Mouse (Mus musculus) lung, embryonic 14.5 days (tissue): ENCODE measurements around the gene Mfrp. TPM values are rescaled to one million over a fixed set of nuclear protein-coding genes. Genes with fewer than 3 reads are reported as not detected.
A peak's percentile ranks its signal among the peaks of the same experiment; 100 is the strongest.

Experiments
- ATAC-seq: fragments of 200-750 bp; cut with Nextera tagmentation; 2 replicates; pipeline ENCODE4 v1.8.0; 2017; ENCODE audit warnings: mild to moderate bottlenecking, moderate TSS enrichment, moderate library complexity; ENCODE audit not compliant: insufficient read depth
- DNase-seq: peaks from one replicate; pipeline ENCODE4 v3.0.0-alpha.2; 2015
- H3K27ac ChIP-seq: fragments of 300-500 bp; sonication (generic); 2 replicates; pipeline ENCODE4 v1.5.1; 2014; ENCODE audit warnings: low read depth, mild to moderate bottlenecking, moderate library complexity
- H3K27me3 ChIP-seq: fragments of 300-500 bp; sonication (generic); 2 replicates; pipeline ENCODE4 v1.6.1; 2014; ENCODE audit warnings: low read length, control low read depth; ENCODE audit not compliant: insufficient read depth
- H3K36me3 ChIP-seq: fragments of 300-500 bp; sonication (generic); 2 replicates; pipeline ENCODE4 v1.6.1; 2014; ENCODE audit warnings: control low read depth; ENCODE audit not compliant: insufficient read depth
- H3K4me1 ChIP-seq: fragments of 300-500 bp; sonication (generic); 2 replicates; pipeline ENCODE4 v1.6.1; 2014; ENCODE audit warnings: antibody characterized with exemption, control low read depth; ENCODE audit not compliant: insufficient read depth
- H3K4me2 ChIP-seq: fragments of 300-500 bp; sonication (generic); 2 replicates; pipeline ENCODE4 v1.6.1; 2014; ENCODE audit warnings: mild to moderate bottlenecking
- H3K4me3 ChIP-seq: fragments of 300-500 bp; sonication (generic); 2 replicates; pipeline ENCODE4 v1.5.1; 2014; ENCODE audit warnings: low read depth, low read length
- H3K9ac ChIP-seq: fragments of 300-500 bp; sonication (generic); 2 replicates; pipeline ENCODE4 v1.6.1; 2014
- H3K9me3 ChIP-seq: fragments of 300-500 bp; sonication (generic); 2 replicates; pipeline ENCODE4 v1.6.1; 2016; ENCODE audit warnings: low read depth, low read length, control low read depth
- CTCF ChIP-seq: IDR thresholded peaks from 2 replicates; pipeline ENCODE4 v1.5.1; 2016; ENCODE audit warnings: antibody characterized with exemption, low read depth
- WGBS: fragments of 180-500 bp; shearing (Covaris S2); extraction: QIAGEN DNeasy Blood & Tissue Kit; methylation state at CpG from one replicate; pipeline ENCODE4 v1.1.7; 2014; 5-methylcytosine and 5-hydroxymethylcytosine counted together
- polyA plus RNA-seq: library from polyadenylated mRNA; unstranded; fragments of >200 nt; fragmentation: Nextera tagmentation; extraction: Ambion mirVana; gene quantifications from 2 replicates; pipeline ENCODE4 v1.2.1, GENCODE M21; 2014

Mfrp gene
- polyA plus RNA-seq, 1 experiment from 2014 or later, result 0.07 TPM

DNA sequence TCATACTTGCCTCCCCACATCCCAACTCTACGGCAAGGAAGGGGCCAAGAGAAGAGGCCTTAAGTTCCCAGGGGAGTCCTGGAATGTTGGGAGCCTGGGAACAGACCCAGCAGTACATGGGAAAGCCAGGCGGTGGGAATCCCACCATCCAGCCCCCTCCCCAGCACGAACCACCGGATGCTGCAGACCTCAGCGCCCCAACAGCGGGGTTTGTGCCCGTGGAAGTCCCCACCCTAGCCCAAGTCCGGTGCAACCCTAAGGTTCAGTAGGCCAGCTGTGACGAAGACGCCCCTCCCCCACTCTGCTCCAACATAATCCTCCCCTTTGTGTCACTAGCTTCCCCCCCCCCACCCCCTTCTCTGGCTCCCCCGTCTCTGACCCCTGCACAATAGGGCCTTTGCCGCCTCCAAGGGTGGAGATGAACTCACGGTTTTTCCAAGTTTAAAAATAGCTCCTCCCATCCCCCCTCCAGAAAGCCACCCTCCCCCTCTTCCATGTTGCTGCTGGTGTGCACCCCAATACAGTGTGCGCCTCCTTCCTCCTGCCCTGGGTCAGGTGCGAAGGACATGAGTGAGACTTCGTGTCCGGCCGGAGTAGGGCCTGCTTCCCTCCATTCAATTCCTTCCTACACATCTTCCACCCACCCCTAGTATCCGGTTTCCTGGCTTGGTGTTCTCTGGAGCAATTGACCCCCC is 29.2 kb downstream of the Mfrp start:
- 0 out of 2 replicates have a peak overlapping the region, but pooled peaks have one; percentile 61 for H3K9ac ChIP-seq
- WGBS, result 19% methylated on average over 19 of the region's 19 CpGs
- peaks cover 8% of the 10 kb centered on the region for H3K27me3 ChIP-seq
- peaks cover 18% of the 10 kb centered on the region for H3K4me1 ChIP-seq
- TF ChIP-seq CTCF, result no peak
- DNase-seq (peak; percentile 65), ATAC-seq (peak; percentile 41)
- peak overlapping the region; percentile 39 for H3K4me3 ChIP-seq
- H3K27ac ChIP-seq, result peak overlapping the region; percentile 92
- H3K36me3 ChIP-seq, result no peaks in the 10 kb centered on the region
- H3K4me2 ChIP-seq, result peak overlapping the region; percentile 83
- no peaks in the 10 kb centered on the region for H3K9me3 ChIP-seq

DNA sequence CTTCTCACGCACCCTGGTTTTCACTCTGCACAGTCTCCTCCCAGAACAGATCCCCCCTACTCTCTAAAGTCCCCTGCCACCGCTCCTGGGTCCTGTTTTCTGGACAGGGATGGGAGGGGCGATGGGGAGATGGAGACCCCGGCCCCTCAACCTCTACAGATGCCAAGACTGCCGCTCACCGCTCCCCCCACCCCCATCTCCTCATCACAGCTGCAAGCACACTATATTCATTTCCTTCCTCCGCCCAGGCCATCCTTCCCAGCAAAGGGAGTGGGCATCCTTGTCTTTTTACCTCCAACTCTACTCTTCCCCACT is 29.7 kb downstream of the Mfrp start:
- H3K4me1 ChIP-seq, result peaks cover 22% of the 10 kb centered on the region
- H3K27ac ChIP-seq, result peak overlapping the region; percentile 92; the same call in 1 of the 2 replicates
- ATAC-seq (no peak), DNase-seq (no peak)
- H3K4me2 ChIP-seq, result peak overlapping the region; percentile 83
- 39% methylated on average over 7 of the region's 7 CpGs for WGBS
- no peaks in the 10 kb centered on the region for H3K36me3 ChIP-seq
- H3K9me3 ChIP-seq, result no peaks in the 10 kb centered on the region
- H3K4me3 ChIP-seq, result 0 out of 2 replicates have a peak overlapping the region, but pooled peaks have one; percentile 3
- peaks cover 8% of the 10 kb centered on the region for H3K27me3 ChIP-seq
- no peak for TF ChIP-seq CTCF
- H3K9ac ChIP-seq, result no peak overlapping the region; the same call in 1 of the 2 replicates

DNA sequence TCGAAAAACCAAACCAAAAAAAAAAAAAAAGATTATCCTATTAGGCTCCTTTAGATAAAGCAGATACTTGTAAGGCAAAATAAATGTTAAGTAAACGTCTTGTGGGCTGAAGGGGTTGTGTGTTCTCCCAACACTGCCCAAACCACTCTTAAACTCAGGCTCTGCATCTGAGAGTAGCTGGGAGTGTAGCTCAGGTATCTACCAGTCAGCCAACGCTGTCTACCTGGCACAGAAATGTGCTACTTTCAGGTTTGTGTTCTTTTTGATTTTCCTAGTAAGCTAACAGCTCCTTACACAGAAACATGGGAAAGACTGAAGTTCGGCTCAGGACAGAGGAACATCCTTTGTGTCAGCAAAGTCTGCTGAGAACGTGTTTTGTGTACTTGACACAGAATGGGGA is 30.7 kb downstream of the Mfrp start:
- 47% methylated on average over 5 of the region's 5 CpGs for WGBS
- Histone ChIP-seq H3K36me3 (peaks cover 7% of the 10 kb centered on the region), H3K4me2 (peak overlapping the region; percentile 89; the same call in 1 of the 2 replicates), H3K4me1 (peaks cover 20% of the 10 kb centered on the region), H3K27me3 (peaks cover 8% of the 10 kb centered on the region), H3K9me3 (no peaks in the 10 kb centered on the region), H3K27ac (peak overlapping the region; percentile 40; the same call in 1 of the 2 replicates), H3K4me3 (no peak overlapping the region), H3K9ac (no peak overlapping the region)
- no peak for TF ChIP-seq CTCF
- DNase-seq (no peak), ATAC-seq (no peak)

DNA sequence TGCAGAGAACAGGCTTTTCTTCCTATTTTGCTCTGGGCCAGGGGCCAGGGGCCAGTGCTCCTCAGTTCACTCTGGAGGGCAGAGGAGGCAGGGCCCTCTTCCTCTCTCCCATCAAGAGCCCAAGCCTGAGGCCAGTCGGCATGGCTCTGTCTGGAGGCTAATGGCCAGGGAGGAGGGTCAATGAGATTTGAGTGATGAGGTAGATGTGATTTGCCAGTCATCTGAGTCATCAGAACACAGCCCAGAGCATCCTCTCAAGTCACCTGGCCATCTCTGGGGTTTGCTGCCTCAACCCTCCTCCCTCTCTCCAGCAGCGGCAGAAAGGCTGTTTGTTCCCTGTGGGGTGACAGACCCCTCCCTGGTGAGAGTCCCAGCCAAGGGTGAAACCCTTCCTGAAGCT is 31.8 kb downstream of the Mfrp start:
- H3K4me1 ChIP-seq, result peaks cover 20% of the 10 kb centered on the region
- no peak for ATAC-seq
- H3K9ac ChIP-seq, result peak overlapping the region; percentile 2; the same call in 1 of the 2 replicates

DNA sequence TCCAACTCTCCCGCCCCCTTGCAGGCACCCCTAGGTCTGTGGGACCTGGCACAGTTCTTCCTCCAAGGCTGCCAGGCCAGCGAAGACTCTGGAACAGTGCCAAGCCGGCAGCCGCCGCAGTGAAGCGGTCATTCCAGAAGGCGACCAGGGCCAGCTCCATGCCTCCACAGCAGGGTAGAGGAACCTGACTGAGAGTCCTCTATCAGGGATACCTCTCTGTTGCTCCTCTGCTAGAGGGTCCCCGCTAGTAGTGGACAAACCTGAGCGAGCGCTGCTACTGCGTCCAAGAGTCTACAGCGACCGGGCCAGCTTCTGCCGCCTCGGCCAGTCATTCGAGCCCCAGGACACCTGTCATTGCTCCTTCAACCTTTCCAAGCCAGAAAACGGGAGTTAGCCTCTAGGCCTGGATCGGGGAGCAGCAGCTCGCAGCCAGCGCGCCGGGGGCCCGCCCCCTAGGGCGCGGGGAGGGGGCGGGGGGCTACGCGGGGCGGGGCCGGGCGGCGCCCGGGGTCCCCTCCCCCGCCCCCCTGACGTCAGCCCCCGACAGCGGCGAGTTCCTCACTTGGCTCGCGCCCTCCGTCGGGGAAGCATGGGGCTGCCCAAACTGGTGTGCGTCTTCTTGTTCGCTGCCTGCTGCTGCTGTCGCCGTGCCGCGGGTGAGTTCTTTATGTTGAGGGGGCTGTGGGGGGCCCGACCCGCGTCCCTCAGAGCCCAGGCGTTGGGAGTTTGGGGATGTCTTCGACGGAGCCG is 32.7 kb downstream of the Mfrp start, which contains the start of gene Mcam:
TSS of gene Mcam (plus strand) at position 369 of the 750 bp plus-strand sequence.
- H3K9me3 ChIP-seq, result no peaks in the 10 kb centered on the region
- H3K9ac ChIP-seq, result peak within 1 kb of the TSS; percentile 68
- peaks cover 8% of the 10 kb centered on the region for H3K27me3 ChIP-seq
- H3K27ac ChIP-seq, result peak within 1 kb of the TSS; percentile 81
- ATAC-seq (peak; percentile 16), DNase-seq (peak; percentile 79)
- under 1% methylated on average over 53 of the region's 55 CpGs for WGBS
- H3K4me3 ChIP-seq, result peak within 1 kb of the TSS; percentile 61
- peak within 1 kb of the TSS; percentile 89 for H3K4me2 ChIP-seq
- H3K4me1 ChIP-seq, result peaks cover 20% of the 10 kb centered on the region
- peak; percentile 18; the same call in 1 of the 2 replicates for TF ChIP-seq CTCF
- peaks cover 21% of the 10 kb centered on the region for H3K36me3 ChIP-seq

More for the DNA sequence above, 31.8 kb downstream of the Mfrp start:
- DNase-seq, result no peak
- WGBS, result 6% methylated on average over 2 of the region's 2 CpGs
- no peak for TF ChIP-seq CTCF
- H3K4me2 ChIP-seq, result peak overlapping the region; percentile 89
- peaks cover 8% of the 10 kb centered on the region for H3K27me3 ChIP-seq
- peak overlapping the region; percentile 81; the same call in 1 of the 2 replicates for H3K27ac ChIP-seq
- peaks cover 12% of the 10 kb centered on the region for H3K36me3 ChIP-seq
- peak overlapping the region; percentile 61 for H3K4me3 ChIP-seq
- H3K9me3 ChIP-seq, result no peaks in the 10 kb centered on the region

DNA sequence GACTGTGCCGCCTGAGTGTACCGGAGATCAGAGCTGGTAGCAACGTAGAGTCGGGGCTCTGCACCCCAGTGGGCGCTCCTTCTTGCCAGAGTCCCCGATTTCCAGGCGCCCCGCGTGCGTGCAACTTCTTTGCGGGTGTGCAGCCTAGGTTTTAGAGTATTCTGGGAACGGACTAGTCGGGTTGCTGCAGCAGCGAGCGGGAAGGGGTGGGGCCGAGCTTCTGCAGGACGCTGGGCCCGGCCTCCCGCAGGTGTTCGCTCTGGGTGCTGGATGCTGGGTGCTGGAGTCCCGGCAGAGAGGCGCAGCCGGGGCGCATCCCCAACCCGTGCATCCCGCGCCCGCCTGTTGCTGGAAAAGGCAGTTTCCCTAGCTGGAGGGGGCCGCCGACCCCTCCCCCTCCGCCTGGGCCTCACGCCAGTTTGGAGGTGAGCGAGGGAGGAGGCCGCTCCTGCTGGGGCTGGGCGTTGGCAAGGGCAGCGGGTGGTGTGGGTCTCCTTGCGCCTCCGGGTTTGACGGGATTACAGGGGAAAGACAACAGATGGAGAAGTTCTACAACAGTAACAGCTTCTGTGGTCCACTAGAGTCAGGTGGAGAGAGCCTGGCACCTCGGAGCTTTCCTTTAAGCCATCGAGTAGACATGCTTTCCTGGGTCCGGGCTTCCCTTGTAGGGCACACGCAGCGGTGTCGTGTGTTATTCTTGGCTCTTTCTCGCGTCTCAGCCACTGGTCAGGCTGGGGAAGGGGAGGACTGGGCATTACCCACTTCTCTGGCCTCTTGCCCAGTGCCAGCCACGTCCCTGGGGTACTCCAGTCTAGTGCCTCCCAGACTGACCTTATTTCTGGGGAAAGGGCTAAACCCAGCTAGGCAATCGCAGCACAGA is 33.6 kb downstream of the Mfrp start:
- Histone ChIP-seq H3K36me3 (peaks cover 29% of the 10 kb centered on the region), H3K9me3 (no peaks in the 10 kb centered on the region), H3K4me1 (peaks cover 16% of the 10 kb centered on the region), H3K9ac (peak overlapping the region; percentile 68), H3K27ac (peak overlapping the region; percentile 81), H3K27me3 (peaks cover 8% of the 10 kb centered on the region), H3K4me3 (peak overlapping the region; percentile 61), H3K4me2 (peak overlapping the region; percentile 89)
- ATAC-seq, result peak; percentile 1; the same call in 1 of the 2 replicates
- no peak; the same call in 1 of the 2 replicates for TF ChIP-seq CTCF
- 2% methylated on average over 48 of the region's 49 CpGs for WGBS
- DNase-seq, result peak; percentile 67
